Mouse (Mus musculus): ENCODE measurements around the gene Vps53.
"Not testable (repeated sequence)": the region's sequence is repeated elsewhere in the genome, so short reads cannot be mapped to it uniquely, and the experiment has no call there.

Vps53 gene

DNA sequence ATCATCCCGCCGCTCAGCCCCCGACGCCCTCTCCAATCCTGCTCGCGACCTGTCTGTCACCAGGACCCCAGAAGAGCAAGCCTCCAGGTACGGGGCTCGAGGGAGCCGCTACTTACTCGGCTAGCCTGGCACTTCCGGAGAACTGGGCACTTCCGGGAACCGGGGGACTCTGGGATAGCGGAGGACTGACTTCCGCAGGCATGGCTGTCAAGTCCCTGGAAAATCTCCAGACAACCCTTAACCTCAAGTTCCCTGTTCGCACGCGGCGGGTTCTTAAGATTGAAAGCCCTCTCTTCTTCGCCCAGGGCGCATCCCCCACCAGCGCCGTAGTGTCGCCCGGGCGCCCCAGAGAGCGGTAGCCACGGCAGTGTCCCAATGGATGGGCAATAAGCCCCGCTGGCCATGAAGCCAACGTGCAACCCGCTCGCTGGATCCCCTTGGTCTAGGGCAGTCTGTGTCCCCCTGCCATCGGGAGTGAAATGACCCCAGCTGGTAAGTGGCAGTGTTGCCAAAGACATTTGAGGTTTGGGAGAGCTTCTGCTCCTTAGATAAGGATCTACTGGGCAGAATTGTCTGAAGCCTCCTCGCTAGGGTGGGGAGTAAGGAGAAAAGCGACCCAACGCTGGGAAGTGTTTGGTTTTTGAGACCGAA, at the start of gene Vps53, which contains the start of gene Fam57a:
Gene Vps53 (minus strand): TSS at position 153 of the 651 bp plus-strand sequence.
Gene Fam57a (plus strand): TSS at position 177 of the 651 bp plus-strand sequence.
- in situ Hi-C loops (cut with MboI, MseI) = no loop called here

DNA sequence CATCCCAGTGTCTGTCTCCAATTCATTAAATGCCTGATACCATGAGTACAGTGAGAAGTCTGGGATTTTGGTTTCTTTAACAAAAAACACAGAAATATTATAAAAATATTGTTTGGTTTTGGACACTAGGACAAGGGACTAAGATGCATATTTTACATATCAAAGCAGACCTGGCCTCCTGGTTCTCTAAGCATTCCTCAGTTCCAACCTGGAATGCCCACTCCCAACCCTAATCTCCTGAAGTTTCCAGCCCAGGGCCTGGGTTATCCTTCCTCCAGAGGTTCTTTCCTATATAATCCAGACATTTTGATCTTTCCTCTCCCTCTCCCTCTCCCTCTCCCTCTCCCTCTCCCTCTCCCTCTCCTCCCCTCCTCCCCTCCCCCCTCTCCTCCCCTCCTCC, 45.6 kb upstream of the Vps53 start:
- in situ Hi-C loops (cut with MboI, MseI) = no loop called here

DNA sequence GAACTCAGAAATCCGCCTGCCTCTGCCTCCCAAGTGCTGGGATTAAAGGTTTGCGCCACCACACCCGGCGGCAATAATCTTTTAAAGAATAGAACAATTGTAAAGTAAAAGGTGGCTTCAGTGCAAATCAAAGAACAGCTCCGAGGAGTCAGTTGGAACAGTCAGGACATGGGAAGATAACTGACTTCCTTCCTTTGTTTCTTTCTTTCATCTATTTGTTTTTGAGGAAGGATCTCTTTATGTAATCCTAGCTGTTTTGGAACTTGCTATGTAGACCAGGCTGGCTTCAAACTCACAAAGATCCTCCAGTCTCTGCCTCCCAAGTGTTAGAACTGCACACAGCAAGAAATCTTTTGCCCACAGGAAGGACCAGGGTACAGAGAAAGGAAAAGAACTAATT, 45.2 kb upstream of the Vps53 start:
- in situ Hi-C loops (cut with MboI, MseI) = no loop called here

DNA sequence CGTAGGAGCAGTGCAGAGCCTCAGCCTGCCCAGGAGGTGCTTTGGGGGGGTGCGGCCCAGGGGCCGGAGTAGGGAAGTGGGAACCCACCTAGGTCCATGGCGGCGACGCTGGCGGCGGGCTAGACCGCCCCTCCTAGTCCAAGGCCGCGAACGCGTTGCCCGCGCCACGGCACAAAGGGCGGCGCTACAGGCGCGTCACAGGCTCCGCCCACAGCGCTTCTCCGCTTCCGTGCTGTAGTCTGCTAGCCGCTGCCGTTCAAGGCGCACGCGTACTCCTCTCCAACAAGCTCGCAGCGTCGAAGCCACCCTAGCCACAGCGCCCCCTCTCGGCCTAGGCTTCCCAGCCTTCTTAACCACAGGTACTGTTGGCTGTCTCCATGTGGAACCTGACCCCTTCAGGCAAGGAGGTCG, 37.9 kb upstream of the Vps53 start, which contains the start of the genes Dbil5 and Gemin4:
Gene Dbil5 (plus strand): TSS at position 219 of the 411 bp plus-strand sequence.
Gene Gemin4 (minus strand): TSS at position 275 of the 411 bp plus-strand sequence.
- in situ Hi-C loops (cut with MboI, MseI) = no loop called here

DNA sequence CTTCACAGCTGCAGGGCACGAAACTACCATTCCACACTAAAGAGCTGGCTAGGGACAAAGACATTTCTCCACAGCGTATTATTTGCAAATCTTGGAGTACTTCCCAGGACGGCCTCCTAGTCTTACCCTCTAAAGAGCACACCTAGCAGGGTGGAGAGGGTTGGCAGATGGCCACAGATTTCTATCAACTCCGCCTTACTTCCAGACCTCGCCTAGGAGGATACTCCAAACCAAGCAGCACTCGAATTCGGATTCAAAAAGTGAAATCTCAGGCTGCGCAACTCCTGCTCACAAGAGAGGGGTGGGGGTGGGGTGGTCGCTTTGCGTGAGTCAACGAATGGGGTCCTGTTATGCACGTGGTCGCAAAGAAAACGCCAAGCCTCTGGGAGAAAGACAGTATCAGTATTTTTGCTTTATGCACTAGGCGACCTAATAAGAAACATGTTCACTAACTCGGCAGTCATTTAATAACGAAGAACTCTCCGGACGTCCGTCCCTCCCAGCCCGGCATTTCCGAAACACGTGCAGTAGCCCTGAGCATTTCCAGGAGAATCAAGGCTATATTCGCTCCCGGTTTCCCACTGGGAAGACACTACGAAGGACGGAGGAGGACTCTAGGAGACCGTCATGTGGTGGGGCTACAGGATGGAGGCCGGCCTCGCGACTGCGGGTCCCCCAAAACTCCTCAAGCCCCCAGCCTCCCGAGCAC, 37.4 kb upstream of the Vps53 start:
- in situ Hi-C loops (cut with MboI, MseI) = no loop called here

DNA sequence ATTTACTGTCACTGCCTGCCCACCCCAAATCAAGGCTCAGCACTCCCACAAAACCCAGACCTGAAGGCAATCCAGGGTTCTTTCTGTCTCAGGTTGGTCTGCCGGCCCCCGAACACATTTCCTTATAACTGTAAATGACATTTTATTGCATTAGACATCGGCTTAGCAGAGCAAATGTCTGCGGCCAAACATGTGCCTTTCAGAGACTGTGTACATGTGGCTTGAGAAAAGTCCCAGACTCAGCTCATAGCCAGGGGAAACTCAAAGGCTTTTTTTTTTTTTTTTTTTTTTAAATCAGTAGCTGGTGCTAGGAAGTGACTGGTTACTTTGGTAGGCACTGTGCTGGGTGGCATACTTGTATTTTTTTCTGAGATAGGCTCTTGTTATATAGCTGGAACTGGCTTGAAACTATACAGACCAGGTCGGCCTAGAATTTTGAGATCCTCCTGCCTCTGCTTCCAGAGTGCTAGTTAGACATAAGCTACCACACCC, 36.6 kb upstream of the Vps53 start:
- in situ Hi-C loops (cut with MboI, MseI) = no loop called here

DNA sequence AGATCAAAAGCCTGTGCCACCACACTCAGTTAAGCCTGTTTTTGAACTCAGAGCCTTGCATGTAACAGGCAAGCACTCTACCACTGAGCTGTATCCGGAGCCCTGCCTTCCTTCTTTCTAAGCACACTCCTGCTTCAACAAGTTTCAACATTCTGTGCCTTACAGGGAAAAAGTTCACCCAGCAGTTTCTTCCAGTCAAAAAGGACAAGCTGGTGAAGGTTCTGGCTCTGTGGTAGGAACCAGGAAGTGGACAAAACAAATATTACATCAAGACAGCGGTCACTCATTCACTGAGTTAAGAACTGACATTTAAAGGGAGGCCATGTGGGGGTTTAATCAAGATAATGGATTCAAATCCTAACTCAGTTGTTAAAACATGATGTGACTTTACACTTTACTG, 35.6 kb upstream of the Vps53 start:
- in situ Hi-C loops (cut with MboI, MseI) = no loop called here

DNA sequence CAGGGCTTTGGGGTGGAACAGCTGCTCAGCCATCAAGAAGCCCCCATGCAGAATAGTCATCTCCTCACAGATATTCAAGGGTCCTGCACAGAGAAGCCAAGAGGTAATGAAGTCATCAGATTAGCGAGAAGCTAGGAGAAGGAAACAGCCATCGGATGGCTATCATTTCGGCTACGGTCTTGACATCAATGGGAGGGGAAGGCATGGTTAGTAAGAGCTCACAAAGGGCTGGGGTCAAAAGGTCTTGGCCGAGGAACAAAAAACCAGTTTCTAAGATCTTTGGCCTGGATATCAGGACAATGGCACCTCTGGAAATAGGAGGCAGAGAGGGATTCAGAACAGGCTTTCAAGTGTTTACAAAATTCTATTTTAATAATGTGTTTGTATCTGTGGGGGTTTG, 34.4 kb upstream of the Vps53 start:
- in situ Hi-C loops (cut with MboI, MseI) = no loop called here

DNA sequence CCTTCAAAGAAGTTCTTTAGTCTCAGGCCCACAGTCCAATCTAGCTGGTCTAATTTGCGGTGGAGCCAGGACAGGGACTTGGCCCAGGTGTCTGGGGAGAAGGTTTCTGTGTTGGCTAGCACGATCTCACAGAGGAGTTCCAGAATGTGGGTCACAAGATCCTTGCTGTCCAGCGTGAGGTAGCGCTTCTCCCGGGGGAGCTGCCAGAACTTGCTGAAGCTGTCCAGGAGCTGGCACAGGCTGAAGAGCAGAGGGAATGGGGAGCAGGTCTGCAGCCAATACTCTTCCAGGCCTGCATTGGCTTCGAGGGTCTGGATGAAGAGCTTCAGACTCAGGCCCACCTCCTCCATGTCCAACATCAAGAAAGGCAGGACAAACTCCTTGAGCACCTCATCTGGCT, 32.1 kb upstream of the Vps53 start:
- in situ Hi-C loops (cut with MboI, MseI) = not testable (repeated sequence)

DNA sequence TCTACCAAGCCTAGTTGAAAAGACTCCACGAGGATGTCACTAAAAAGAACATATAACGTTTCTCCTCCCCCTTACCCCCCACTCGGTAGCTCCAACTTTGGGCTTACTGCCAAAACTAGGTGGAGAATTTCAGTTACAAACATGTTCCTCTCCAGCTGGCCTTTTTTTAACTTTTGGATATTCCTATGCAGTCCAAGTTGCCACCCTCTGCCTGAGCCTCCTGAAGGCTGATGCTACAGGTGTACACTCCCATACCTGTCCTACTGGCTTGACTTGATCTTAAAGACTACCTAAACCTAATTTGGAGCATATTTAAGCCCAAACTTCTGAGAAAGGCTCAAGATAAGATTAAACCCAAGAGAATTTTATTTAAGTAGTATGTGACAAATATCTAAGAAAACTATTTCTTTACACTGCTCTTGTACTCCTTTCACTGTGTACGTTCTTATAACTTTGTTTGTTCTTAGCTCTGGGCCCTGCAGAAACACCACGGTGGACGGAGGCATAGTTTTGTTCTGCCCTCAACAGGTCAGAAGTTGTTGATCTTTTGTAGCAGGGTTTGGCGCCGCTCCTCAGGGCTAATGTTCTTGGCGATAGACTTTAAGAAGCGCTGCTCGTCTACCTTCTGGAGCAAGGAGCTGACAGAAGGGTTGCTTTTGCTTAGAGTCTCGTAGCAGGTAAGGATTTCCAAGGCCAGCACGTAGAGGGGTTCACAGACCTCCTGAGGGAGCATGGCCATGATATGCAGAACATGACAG, 31.0 kb upstream of the Vps53 start:
- in situ Hi-C loops (cut with MboI, MseI) = no loop called here

DNA sequence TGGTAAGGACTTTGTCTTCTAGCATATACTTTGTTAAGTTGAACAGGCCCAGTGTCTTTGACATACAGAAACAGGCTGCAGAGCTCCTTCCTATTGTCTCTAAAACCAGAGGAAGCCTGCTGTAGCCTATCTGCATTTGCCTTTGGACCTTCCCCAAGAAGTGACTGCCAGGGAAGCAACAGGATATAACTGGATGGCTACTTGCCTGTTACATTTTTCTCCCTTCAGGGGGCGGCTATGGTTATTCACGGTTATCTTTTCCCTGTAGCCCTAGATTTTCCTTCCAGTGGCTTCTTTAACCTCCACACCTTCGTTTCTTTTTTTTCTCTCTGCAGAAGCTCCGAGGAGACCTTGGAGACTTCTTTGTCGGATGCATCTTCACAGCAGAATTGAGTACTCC, 27.3 kb upstream of the Vps53 start:
- in situ Hi-C loops (cut with MboI, MseI) = no loop called here

DNA sequence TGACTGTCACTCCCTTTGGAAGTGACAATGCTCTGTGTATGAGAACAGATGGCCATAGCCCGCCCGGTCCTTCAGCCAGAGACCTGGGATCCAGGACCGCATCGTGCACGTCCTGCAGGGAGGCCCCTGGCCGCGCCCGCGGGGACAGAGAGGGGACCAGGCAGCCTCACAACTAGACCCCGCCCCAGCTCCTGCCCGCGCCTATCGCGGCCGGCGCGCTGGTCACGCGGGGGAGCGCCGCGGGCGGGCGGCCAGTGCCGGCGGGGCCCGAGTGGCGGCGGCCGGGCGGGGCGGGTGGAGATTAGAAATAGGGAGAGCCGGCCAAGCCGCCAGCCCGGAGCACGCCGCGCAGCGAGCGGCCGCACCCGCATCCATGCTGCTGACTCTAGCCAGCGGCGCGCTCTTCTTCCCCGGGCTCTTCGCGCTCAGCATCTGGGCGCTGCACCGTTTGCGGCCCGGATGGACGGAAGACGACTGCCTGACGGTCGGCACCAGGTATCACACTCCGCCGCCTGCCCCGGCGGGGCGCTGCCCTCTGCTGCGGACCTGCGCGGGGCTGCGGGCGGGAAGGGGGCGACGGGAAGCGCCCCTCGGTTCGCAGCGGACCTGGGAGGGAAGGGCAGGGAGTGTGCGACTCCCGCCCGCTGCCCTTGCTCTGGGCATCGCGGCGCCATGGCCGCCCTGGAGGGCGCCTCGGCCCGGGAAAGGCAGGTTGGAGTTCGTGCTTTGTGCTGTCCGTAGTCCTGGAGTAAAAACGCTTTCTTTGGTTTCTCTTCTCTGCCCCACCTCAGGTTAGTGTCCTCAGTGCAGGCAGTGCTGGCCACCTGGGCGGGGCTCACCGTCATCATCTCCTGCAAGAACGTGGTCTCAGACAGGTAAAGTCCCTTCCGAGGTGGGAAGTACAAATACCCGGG, 22.6 kb upstream of the Vps53 start:
- in situ Hi-C loops (cut with MboI, MseI) = no loop called here

DNA sequence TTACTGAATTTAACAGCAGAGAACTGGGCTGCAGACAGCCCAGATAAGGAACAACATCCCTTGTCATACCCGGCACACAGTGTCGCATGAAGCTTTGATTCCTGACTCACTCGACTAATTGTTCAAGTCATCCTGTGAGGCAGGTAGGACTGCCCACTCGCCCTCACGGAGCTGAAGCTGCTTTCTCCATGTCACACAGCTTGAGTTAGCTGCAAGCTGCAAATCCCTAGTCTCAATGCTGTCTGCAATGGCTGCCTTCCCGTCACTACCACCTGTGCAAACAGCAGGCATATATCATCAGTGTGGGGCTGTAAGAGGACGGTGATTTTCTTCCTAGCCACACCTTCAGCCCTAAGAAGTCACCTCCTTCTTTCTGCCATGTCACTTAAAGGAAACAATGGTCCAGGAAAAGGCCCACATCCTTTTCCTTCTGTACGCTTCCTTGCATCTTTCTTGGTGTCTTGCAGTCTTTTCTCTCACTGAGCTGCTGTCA, 17.6 kb upstream of the Vps53 start:
- in situ Hi-C loops (cut with MboI, MseI) = no loop called here

DNA sequence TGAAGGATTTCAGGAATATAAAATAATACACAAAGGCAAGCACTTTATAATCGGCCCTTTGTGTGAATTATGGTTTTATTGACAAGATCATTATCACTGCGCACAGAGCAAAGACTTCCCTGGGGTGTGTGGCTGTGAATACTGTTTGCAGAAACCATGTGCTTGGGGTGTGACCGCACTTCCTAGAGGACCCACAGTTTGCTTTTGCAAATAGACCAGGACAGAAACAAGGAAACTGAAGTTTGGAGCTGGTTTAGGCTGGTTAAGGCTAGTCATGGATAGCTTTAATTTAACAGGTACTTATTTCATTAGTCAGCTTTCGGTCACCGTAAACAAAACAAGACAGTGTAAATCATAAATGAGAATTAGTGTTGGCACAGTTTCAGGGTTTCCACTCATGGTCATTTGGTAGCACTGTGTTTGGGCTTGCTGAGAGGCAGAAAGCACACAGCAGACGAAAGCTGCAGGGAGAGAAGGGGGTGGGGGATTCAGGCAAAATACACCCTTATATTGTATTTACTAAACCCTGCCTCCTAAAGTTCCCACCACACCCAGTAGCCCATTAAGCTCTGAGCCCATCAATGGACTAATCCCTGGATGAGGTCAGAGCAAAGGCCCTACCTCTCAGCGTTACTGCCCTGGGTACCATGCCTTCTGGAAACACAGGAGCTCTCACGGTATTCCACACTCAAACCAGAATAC, 17.0 kb upstream of the Vps53 start:
- in situ Hi-C loops (cut with MboI, MseI) = no loop called here

DNA sequence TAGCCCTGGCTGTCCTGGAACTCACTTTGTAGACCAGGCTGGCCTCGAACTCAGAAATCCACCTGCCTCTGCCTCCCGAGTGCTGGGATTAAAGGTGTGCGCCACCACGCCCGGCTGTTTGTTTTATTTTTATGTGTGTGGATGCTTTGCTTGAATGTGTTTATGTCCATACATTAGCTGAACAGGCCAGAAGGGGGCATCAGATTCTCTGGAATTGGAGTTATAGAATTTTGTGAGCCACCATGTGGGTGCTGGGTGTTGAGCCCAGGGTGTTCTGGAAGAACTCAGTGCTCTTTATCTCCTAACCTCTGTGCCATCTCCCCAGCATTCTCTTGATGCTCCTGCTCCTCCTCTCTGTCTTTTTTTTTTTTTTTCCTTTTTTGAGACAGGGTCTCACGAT, 7.5 kb upstream of the Vps53 start:
- in situ Hi-C loops (cut with MboI, MseI) = no loop called here

DNA sequence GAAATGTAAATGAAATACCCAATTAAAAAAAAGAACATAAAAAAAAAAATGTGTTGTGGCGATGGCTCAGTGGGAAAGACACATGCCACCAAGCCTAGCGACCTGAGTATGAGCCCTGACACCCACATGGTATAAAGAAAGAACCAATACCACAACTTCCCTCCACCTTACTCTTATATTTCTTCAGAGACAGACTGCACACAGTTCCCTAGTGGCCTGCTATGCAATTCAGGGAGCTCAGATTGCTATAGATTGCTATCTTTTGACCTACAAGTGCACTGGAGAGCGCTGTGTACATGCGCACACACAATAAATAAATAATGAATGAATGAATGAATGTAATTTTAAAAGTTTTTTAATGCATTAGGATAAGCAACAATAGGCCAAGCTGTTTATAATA, 4.3 kb upstream of the Vps53 start:
- in situ Hi-C loops (cut with MboI, MseI) = no loop called here

DNA sequence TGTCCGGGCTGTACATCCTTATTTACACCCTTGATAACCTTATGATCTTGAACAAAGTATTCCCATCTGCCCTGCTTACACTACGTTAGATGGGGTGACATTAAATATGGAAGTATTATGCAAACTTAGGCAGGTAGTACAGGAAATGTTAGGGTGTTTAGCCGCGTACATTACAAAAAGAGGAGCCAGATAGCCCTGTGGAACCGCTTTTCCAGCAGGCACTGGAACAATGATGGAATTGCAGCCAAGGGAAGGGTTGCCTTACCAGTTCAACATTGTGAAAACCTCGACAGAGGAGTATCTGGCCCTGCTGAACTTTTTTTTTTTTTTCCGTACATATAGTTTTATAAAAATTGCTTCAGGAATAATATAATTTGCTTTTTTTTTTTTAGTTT, 696 bp upstream of the Vps53 start:
- in situ Hi-C loops (cut with MboI, MseI) = no loop called here

DNA sequence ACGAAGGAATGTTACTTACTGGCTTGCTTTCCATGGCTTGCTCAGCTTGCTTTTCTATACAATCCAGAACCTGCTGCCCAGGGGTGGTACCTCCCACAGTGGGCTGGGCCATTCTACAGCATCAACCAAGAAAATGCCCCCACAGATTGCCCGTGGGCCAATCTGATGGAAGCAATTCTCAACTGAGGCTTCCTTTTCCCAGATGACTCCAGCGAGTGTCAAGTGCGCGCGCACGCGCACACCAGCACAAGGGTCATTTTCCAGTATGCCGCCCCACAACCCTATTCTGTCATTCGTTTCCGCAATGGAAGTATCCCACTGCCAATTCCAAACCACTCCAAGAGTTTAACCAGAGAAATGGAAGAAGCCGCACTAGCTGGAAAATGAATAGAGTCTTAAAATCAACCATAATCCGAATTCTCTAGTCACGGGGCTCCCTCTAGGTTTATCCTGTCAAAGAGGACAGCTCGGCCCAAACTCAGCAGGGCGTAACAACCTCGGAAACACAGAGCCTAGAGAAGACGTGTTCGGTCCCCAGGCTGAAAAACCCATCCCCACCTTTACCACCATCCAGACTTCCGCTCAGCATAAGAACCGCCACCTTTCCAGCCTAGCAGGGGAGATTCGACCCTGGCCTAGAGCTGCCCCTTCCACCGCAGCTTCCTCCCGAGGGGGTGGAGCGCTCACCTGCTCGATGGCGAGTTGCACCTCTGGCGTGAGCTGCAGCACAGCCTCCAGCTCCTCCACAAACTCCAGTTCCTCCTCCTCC, 537 bp downstream of the Vps53 start:
- in situ Hi-C loops (cut with MboI, MseI) = no loop called here

DNA sequence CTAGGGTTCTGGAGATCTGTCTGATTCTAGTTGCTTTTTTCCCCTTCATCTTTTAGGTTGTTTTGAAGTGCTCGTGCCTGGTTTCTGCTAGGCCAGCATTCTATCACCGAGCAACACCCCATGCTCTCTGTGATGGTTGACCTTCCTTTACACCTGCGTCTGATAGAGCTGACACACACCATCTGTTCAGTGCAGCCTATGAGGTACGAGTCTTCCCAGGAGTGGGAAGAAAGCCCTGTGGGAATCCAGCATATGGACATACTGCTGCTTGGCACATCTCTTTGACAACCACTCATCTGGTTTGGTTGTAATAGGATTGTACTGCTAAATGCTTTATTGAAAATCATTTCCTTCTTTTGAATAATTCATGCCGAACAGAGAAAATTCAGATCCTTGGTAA, 9.2 kb downstream of the Vps53 start:
- in situ Hi-C loops (cut with MboI, MseI) = no loop called here

DNA sequence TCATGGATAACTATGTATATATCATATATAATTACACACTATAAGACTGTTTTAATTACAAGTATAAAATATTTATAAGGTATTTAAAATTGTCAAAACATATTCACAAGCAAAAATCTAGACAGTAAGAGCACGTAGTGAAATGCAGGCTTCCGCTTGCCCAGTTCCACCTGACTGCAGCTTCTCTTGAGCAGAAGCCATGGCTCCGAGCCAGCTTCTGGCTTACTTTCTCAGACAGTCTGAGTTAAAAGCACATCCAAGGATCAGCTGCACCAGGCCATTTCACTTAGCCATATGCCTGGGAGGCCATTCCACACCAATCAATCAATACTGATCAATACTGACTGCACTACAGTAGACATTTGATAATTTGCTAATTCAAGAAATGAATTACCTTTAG, 10.5 kb downstream of the Vps53 start:
- in situ Hi-C loops (cut with MboI, MseI) = loop anchor here (5.0 kb wide), 1 partner anchor 82 kb away; no protein-coding TSS in a partner anchor
